In genomic region chr6:66917032-66917431, GRCm38 (mm10) we compare ENCODE assay signal across 25 mouse cellular contexts.
"Had no signal": no experiment of that assay in that cellular context is flagged by ENCODE, and none has a peak within 500 bp of the region (broad histone marks: within the 10 kb centered on the region; RNA-seq: fewer than 3 reads in every experiment).

No protein-coding gene starts in this region.

- H3K9me3 ChIP-seq: heart, embryonic 10.5 days; heart, embryonic 12.5 days; hindbrain, embryonic 10.5 days; hindbrain, embryonic 12.5 days; intestine, embryonic 15.5 days; limb, embryonic 12.5 days; liver, embryonic 13.5 days; liver, embryonic 15.5 days had no signal

- DNase-seq: gastrocnemius, adult 2 months; gastrocnemius, postnatal 10 days; gastrocnemius, postnatal 25 days; heart, adult 18-20 months; heart, postnatal 10 days; heart, postnatal 4 days; kidney, adult 18-20 months; kidney, adult 8-10 months; kidney, postnatal 10 days; kidney, postnatal 36 days; left cerebral cortex, postnatal 4 days; liver; liver, embryonic 13.5 days; liver, postnatal 0 days had no signal

- H3K4me1 ChIP-seq: heart, embryonic 10.5 days; hindbrain, embryonic 10.5 days; hindbrain, embryonic 12.5 days; intestine, embryonic 15.5 days; limb, embryonic 12.5 days had no signal

- H3K27ac ChIP-seq: gastrocnemius, adult 2 months; heart, embryonic 10.5 days; hindbrain, embryonic 10.5 days; hindbrain, embryonic 12.5 days; hindbrain, embryonic 14.5 days; intestine, embryonic 15.5 days; left cerebral cortex, adult 2 months; limb, embryonic 12.5 days; liver, embryonic 13.5 days; liver, embryonic 15.5 days had no signal

- H3K36me3 ChIP-seq: heart, embryonic 10.5 days; heart, embryonic 12.5 days; hindbrain, embryonic 10.5 days; hindbrain, embryonic 12.5 days; intestine, embryonic 15.5 days; liver, embryonic 13.5 days; liver, embryonic 15.5 days had no signal

- ATAC-seq: hindbrain, embryonic 16.5 days; intestine, embryonic 15.5 days; intestine, postnatal 0 days; liver, postnatal 0 days had no signal

- H3K4me3 ChIP-seq: gastrocnemius, adult 2 months; heart, embryonic 10.5 days; heart, embryonic 12.5 days; hindbrain, embryonic 10.5 days; hindbrain, embryonic 12.5 days; intestine, embryonic 15.5 days; left cerebral cortex, adult 2 months; limb, embryonic 12.5 days; liver, embryonic 13.5 days; liver, embryonic 15.5 days had no signal

- H3K27me3 ChIP-seq: heart, embryonic 12.5 days; hindbrain, embryonic 12.5 days; intestine, embryonic 15.5 days; limb, embryonic 12.5 days; liver, embryonic 13.5 days; liver, embryonic 15.5 days had no signal
